Mouse (Mus musculus): Measurements from ENCODE around the gene Pde2a. TPM values are rescaled to one million over a fixed set of nuclear protein-coding genes. Genes with fewer than 3 reads are reported as not detected.

Gene Pde2a
- polyA plus RNA-seq, 1 experiment, result 0.01 TPM

DNA sequence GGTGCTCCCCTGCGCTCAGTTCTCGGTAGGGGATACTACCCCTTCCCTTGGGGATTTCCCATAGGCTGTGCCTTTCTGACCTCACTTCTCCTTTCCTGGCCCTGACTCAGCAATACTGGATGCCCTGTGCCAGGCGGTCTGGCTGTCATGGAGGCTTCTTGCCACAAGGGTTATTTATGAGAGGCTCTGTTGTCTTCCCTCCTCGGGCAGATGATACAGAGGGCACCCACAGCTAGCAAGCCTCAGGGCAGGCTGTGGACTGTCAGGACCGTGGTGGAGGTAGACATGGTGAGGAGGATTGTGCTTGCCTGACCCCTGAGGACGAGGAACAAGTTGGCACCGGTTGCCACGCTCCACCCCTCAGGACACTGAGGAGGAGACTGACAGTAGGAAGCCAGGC, 39.1 kb upstream of the Pde2a start:
- Histone ChIP-seq H3K27me3 (ENCODE audit: control insufficient read depth) (no peaks in the 10 kb centered on the region), H3K4me3 (replicated peaks) (no peak overlapping the region), H3K9me3 (ENCODE audit: control insufficient read depth, low read length) (no peaks in the 10 kb centered on the region), H3K36me3 (ENCODE audit: control insufficient read depth) (peaks cover 5% of the 10 kb centered on the region), H3K4me1 (ENCODE audit: control insufficient read depth) (peaks cover 25% of the 10 kb centered on the region)
- TF ChIP-seq TAL1 (IDR thresholded peaks at IDR 0.05; ENCODE audit: low read length) (no peak), GATA1 (IDR thresholded peaks at IDR 0.05; ENCODE audit: low read length) (no peak)

DNA sequence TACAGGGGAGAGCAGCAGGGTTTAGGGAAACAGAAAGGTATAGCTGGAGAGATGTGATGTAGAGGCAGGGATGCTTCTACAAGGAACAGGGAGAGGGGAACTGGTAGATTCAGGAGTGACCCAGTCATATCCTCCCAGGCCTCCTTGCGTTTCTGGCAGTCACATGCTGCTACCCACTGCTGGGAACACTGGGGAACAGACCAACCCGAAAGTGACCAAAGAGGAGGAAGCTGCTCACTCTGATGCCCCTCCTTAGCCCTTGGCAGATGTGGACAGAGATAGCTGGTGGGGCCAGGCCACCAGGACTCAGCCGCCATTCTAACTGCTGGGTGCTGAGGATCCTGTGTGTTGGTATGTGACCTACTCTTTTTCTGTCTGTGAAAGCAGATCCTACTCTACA, 37.7 kb upstream of the Pde2a start:
- no peaks in the 10 kb centered on the region for H3K27me3 ChIP-seq (ENCODE audit: control insufficient read depth)
- peaks cover 19% of the 10 kb centered on the region for H3K4me1 ChIP-seq (ENCODE audit: control insufficient read depth)
- TF ChIP-seq GATA1 (IDR thresholded peaks at IDR 0.05; ENCODE audit: low read length) (no peak), TAL1 (IDR thresholded peaks at IDR 0.05; ENCODE audit: low read length) (no peak)
- no peak overlapping the region for H3K4me3 ChIP-seq (replicated peaks)
- H3K36me3 ChIP-seq (ENCODE audit: control insufficient read depth), result peaks cover 18% of the 10 kb centered on the region
- H3K9me3 ChIP-seq (ENCODE audit: control insufficient read depth, low read length), result no peaks in the 10 kb centered on the region

DNA sequence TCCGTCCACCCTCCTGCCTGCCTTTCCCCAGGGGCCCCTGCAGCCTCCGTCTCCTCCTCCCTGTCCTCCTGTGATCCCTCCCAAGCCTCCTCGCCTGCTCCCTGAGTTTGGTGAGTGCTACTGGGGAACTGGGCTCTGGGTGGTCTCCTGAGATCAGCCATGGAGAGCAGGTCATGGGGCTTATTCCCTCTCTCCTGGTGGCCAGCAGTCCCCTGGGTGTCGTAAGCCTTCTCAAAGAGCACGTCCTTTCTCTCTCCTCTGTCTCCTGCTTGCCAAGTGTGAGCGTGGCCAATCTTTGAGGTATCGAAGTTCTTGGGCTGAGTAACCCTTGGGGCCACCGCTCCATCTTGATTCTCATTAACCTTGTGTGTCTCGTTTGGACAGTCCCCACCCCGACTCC, 36.6 kb upstream of the Pde2a start:
- no peak overlapping the region for H3K4me3 ChIP-seq (replicated peaks)
- no peak for TF ChIP-seq TAL1 (IDR thresholded peaks at IDR 0.05; ENCODE audit: low read length)
- TF ChIP-seq GATA1 (IDR thresholded peaks at IDR 0.05; ENCODE audit: low read length), result no peak
- no peaks in the 10 kb centered on the region for H3K27me3 ChIP-seq (ENCODE audit: control insufficient read depth)
- peaks cover 17% of the 10 kb centered on the region for H3K4me1 ChIP-seq (ENCODE audit: control insufficient read depth)
- peaks cover 23% of the 10 kb centered on the region for H3K36me3 ChIP-seq (ENCODE audit: control insufficient read depth)
- H3K9me3 ChIP-seq (ENCODE audit: control insufficient read depth, low read length), result no peaks in the 10 kb centered on the region

DNA sequence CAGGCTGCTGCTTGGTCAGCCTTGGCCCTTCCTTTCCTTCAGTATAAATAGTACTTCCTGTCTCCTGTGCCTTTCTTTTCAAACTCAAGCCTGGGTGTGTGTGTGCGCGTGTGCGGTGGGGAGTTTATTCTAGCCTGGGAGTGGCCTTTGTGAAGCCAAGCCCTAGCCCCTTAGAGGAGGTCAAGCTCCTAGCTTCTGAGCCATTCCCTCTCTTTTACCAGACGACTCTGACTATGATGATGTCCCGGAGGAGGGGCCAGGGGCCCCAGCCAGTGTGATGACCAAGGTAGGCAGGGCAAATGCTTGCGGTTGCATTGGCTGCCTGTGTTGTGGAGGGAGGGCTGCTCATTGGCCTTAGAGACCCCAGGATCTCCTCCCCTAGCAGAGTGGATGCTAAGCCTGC, 36.2 kb upstream of the Pde2a start:
- Histone ChIP-seq H3K36me3 (ENCODE audit: control insufficient read depth) (peaks cover 26% of the 10 kb centered on the region), H3K9me3 (ENCODE audit: control insufficient read depth, low read length) (no peaks in the 10 kb centered on the region), H3K4me3 (replicated peaks) (no peak overlapping the region), H3K4me1 (ENCODE audit: control insufficient read depth) (peaks cover 17% of the 10 kb centered on the region), H3K27me3 (ENCODE audit: control insufficient read depth) (no peaks in the 10 kb centered on the region)
- TF ChIP-seq GATA1 (IDR thresholded peaks at IDR 0.05; ENCODE audit: low read length), result no peak
- TF ChIP-seq TAL1 (IDR thresholded peaks at IDR 0.05; ENCODE audit: low read length), result no peak

DNA sequence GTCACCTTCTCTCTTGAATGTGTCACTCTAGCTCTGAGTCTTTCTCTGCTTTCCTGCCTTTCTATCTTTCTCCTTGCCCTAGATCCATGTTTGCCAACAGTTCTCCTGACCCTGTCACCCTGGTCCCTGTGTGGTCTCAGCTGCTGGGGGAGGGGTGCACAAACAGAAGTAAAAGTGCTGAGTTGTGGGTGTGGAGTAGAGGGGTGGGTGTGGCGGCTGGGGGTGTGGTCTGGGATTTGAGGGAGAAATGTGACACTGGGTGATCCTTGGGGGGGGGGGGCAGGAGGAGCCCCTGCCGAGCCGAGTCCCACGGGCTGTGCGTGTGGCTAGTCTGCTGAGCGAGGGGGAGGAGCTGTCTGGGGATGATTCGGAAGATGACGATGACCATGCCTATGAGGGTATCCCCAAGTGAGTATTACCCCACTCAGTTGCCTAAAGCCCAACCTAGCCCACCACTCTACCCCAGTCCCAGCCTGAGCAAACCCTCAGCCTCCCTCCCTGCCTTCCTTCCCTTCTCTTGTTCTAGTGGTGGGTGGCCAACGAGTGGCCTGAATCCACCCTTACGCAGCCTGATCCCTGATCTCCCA, 35.5 kb upstream of the Pde2a start:
- Histone ChIP-seq H3K27me3 (ENCODE audit: control insufficient read depth) (no peaks in the 10 kb centered on the region), H3K4me1 (ENCODE audit: control insufficient read depth) (peaks cover 17% of the 10 kb centered on the region), H3K36me3 (ENCODE audit: control insufficient read depth) (peaks cover 29% of the 10 kb centered on the region), H3K9me3 (ENCODE audit: control insufficient read depth, low read length) (no peaks in the 10 kb centered on the region), H3K4me3 (replicated peaks) (no peak overlapping the region)
- TF ChIP-seq GATA1 (IDR thresholded peaks at IDR 0.05; ENCODE audit: low read length), result no peak
- TF ChIP-seq TAL1 (IDR thresholded peaks at IDR 0.05; ENCODE audit: low read length), result no peak

DNA sequence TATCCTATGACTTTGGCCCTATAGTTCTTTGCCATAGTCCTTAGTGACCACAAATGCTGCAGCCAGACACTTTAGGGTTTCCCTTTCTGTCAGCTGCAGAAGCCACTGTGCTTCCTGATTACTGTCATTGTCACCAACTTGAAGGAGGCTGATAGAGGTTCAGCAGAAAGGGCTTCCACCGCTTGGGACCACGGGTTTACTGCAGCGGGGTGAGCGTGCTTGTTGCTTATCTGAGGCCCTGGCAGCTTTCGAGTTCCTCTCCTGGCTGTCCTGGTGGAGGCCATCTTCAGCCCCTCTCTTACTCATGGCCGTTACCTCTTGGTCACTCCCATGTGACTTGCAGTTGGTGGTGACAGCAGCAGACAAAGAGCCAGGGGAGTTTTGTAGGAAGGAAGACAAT, 32.2 kb upstream of the Pde2a start:
- no peaks in the 10 kb centered on the region for H3K9me3 ChIP-seq (ENCODE audit: control insufficient read depth, low read length)
- no peak overlapping the region for H3K4me3 ChIP-seq (replicated peaks)
- peaks cover 31% of the 10 kb centered on the region for H3K36me3 ChIP-seq (ENCODE audit: control insufficient read depth)
- peaks cover 17% of the 10 kb centered on the region for H3K4me1 ChIP-seq (ENCODE audit: control insufficient read depth)
- no peak for TF ChIP-seq TAL1 (IDR thresholded peaks at IDR 0.05; ENCODE audit: low read length)
- no peaks in the 10 kb centered on the region for H3K27me3 ChIP-seq (ENCODE audit: control insufficient read depth)

DNA sequence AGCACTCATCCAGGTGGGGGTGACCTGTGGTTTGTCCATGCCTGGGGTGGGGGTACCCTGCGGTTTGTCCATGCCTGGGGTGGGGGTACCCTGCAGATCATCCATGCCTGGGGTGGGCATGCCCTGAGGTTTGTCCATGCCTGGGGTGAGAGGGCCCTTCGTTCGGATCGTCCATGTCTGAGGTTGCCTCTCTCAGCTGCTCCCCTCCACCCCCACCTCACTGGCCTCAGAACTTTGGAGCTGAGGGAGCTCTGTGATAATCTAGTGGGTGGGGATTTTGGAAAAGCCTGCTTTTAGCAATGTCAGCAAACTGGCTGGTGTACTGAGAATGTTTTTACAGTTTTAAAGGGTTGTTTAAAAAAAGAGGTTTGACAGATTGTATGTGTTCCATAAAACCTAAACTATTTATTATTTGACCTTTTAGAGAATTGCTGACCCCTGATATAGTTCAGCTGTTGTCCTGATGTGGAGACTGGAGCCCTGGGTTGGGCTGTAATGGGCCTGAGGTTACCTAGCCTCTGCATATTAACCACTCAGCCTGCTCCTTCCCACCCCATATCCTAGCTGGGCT, 29.5 kb upstream of the Pde2a start:
- Histone ChIP-seq H3K4me3 (replicated peaks) (no peak overlapping the region), H3K4me1 (ENCODE audit: control insufficient read depth) (no peaks in the 10 kb centered on the region; the same call in 1 of the 2 replicates), H3K27me3 (ENCODE audit: control insufficient read depth) (no peaks in the 10 kb centered on the region), H3K9me3 (ENCODE audit: control insufficient read depth, low read length) (no peaks in the 10 kb centered on the region), H3K36me3 (ENCODE audit: control insufficient read depth) (peaks cover 36% of the 10 kb centered on the region)
- TF ChIP-seq TAL1 (IDR thresholded peaks at IDR 0.05; ENCODE audit: low read length) (no peak), GATA1 (IDR thresholded peaks at IDR 0.05; ENCODE audit: low read length) (no peak)

DNA sequence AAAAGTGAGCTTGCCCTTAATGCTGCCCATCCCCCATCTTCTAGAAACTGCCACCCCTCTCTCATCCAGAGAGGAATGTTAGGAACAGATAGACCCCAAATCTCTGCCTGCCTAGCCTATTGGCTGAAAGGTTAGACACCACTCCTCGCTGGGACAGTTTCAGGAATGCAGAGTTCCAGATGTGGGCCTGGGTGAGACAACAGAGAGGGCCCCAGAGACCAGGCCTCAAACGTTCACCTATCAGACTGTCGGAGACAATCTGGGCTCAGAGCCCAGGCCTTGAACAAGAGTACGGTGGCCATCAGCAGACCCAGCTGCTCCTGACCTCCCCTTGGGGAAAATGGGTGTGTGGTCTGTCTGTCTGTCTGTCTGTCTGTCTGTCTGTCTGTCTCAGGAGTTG, 28.5 kb upstream of the Pde2a start:
- TF ChIP-seq GATA1 (IDR thresholded peaks at IDR 0.05; ENCODE audit: low read length) (no peak), TAL1 (IDR thresholded peaks at IDR 0.05; ENCODE audit: low read length) (no peak)
- peaks cover 3% of the 10 kb centered on the region; the same call in 1 of the 2 replicates for H3K9me3 ChIP-seq (ENCODE audit: control insufficient read depth, low read length)
- H3K4me1 ChIP-seq (ENCODE audit: control insufficient read depth), result no peaks in the 10 kb centered on the region; the same call in 1 of the 2 replicates
- H3K4me3 ChIP-seq (replicated peaks), result no peak overlapping the region
- peaks cover 37% of the 10 kb centered on the region for H3K36me3 ChIP-seq (ENCODE audit: control insufficient read depth)
- H3K27me3 ChIP-seq (ENCODE audit: control insufficient read depth), result no peaks in the 10 kb centered on the region

DNA sequence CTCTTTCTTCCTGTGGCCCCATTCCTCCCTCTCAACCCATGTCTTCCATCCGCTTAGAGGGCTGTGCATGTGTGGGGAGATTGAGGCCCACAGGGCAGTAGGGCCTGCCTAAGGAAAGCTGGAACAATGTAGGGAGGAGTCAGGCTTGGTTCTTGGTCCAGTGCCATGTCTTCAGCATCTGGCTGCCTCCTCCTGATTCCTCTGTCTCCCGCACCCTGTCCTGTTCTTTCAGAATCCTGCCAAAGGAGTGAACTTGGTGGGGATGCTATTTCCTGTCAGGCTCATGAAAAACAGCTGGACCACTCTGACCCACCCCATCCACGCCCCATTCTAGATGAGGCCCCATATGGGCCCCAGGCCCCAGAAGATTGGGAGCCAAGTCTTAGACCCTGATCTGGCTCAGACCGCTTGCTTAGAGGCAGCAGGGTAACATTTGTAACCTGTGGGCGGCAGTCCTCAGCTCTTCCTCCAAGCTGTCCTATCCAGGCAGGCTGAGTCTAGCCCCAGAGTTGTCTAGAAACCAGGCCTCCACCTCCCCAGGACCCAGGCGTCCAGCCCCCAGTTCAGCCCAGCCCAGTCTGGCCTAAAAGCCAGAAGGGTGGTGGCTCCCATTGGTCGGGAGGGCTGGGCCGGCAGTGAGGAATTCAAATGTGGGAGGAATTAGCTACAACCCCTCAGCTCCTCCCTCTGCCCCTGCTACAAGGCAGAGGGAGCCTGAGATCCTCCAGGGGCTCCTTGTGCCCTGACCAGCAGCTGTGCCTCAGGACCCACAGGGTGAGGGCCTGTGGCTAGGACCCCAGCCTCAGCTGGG, 27.6 kb upstream of the Pde2a start:
- peaks cover 37% of the 10 kb centered on the region; the same call in 1 of the 2 replicates for H3K36me3 ChIP-seq (ENCODE audit: control insufficient read depth)
- H3K9me3 ChIP-seq (ENCODE audit: control insufficient read depth, low read length), result peaks cover 3% of the 10 kb centered on the region; the same call in 1 of the 2 replicates
- TF ChIP-seq TAL1 (IDR thresholded peaks at IDR 0.05; ENCODE audit: low read length) (no peak), GATA1 (IDR thresholded peaks at IDR 0.05; ENCODE audit: low read length) (no peak)
- no peaks in the 10 kb centered on the region; the same call in 1 of the 2 replicates for H3K4me1 ChIP-seq (ENCODE audit: control insufficient read depth)
- no peak overlapping the region for H3K4me3 ChIP-seq (replicated peaks)
- H3K27me3 ChIP-seq (ENCODE audit: control insufficient read depth), result no peaks in the 10 kb centered on the region

All from erythroblast, embryonic 14.5 days (primary cell).